Mouse (Mus musculus) R1 (cell line): ENCODE results near the gene Tbc1d17.
A peak's percentile ranks its signal among the peaks of the same experiment; 100 is the strongest.

Experiments
- DNase-seq: peaks from one replicate; pipeline ENCODE4 v3.0.0-alpha.2; 2018; ENCODE audit warnings: low read depth, low spot score

The Tbc1d17 gene

DNA sequence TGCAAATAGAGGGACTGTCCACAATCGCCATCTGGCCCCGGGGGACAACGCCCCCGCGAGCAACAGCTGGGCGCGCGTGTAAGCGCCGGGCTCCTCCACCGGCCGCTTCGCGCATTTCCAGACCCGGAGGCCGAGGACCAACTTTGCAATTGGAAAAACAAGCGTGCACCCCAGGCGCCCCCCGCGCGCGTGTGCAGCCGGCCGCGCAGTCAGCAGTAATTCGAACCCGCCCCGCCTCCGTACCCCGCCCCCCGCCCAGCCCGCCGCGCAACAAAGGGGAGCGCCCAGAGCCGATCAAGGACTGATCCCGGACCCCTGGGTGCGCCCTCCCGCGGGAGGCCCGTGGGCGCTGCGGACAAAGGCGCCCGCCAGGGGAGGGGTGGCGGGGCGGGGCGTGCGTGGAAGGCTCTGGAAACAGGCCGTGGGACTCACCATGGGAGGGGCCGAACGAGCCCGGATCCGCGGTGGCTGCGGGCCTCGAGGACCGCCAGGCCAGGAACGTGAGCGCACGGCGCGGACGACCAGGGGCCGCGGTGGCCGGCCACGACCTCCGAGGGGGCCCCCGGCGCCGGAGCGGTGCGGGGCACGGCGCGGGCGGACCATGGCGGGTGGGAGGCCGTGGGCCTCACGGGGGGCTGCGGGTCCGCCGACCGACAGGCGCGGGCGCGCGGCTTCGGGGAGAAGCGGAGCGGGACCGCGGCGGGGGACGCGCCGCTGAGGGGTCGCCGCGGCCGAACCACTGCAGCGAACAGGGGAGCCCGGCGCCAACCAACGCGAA is 20.2 kb upstream of the Tbc1d17 start:
- DNase-seq = peak; percentile 53

DNA sequence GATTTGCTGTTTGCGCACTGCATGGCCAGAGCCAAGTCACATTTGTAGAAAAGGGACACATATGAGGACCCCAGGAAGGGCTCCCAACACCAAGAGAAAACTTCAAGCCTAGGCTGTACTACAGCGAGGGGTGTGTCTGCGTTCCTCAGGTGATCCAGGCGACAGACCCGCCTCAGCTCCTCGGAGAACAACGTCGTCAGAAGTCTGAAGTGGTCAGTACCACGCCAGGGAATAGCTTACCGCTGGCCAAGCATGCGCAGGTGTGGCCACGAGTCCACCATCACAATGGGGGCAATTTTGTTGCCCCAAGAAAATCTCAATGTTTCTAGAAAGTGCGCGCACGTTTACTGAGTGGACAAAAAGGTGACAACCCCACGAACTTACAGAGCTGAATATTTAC is 19.6 kb upstream of the Tbc1d17 start:
- peak; percentile 35 for DNase-seq

DNA sequence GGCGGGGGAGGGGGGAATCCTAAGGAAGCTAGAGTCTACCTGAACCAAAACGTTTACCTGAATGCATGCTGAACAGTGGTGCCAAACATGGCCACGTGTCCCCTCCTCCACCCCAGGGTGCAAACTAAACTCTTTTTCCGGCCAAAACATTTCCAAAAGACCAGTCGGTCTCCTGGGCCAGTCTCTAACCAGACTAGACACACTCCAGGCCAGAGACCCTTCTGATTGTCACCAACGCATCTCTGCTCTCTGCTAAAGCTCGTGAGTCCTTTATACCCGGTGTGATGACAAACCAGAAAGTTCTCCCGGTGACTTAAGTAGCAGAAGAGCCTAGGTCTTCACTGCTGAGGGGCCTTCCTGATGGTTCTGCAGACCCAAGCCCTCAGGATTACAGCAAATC is 18.9 kb upstream of the Tbc1d17 start:
- DNase-seq = no peak

DNA sequence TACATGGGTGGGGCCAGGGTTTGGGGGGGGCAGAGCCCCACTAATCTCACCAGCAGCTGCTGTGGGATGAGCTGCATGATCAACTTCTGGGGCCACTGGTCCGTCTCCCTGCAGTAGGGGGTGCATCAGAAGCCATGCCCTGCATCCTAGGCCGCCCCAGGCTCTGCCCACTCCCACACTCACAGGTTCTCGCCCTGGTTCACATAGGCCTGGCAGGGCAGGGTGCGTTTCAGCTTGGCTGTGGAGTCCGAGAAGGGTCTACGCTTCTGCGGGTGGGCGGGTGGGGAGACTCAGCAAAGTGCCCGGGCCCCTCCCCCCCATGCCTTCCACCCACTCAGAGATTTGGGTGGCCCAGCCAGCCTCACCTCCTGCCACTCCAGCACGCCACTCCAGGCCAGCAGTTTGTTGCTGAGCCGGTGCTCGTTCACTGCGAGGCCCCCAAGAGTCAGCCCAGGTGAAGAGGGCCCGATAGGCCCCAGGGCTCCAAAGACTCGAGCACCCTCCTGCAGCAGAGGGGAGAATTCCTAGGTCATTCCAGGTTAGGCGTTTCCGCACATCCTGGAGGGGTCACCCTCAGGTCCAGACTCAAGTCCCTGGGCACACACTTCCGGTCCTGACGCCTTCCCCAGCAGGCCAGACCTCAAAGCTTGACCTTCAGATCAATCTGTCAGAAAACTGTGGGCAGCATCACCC is 18.3 kb upstream of the Tbc1d17 start:
- DNase-seq = no peak

DNA sequence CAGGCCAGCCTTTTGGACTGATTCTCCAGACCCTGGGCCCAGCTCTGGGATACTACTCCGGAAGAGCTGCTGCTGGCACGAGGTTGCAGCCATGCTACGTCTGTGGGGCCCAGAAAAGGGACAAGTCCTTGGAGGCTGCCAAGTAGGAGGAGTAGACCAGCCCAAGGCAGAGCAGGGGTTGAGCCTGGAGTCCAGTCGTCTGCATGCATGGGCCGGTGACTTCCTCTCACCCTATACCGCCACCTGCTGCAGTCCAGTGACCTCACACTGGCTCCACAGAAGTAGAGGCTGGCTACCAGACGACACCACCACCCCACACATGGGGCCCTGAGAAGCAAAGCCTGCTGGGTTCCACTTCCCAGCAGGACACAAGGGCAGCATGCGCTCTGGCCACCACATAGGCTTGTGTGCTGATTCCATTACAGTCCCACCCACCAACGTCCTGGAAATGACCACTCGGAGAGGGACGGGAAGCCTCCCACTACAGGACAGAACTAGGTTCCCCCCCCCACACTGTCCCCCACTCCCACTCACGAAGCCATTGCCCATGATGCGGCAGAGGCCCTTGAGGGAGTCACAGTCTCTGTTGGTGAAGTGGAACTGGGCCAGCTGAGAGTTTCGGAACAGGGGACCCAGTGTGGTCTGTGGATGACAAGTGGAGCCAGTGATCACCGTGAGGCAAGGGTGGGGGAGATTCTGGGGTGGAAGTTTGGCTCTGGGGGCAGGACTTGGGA is 17.6 kb upstream of the Tbc1d17 start:
- DNase-seq = no peak

DNA sequence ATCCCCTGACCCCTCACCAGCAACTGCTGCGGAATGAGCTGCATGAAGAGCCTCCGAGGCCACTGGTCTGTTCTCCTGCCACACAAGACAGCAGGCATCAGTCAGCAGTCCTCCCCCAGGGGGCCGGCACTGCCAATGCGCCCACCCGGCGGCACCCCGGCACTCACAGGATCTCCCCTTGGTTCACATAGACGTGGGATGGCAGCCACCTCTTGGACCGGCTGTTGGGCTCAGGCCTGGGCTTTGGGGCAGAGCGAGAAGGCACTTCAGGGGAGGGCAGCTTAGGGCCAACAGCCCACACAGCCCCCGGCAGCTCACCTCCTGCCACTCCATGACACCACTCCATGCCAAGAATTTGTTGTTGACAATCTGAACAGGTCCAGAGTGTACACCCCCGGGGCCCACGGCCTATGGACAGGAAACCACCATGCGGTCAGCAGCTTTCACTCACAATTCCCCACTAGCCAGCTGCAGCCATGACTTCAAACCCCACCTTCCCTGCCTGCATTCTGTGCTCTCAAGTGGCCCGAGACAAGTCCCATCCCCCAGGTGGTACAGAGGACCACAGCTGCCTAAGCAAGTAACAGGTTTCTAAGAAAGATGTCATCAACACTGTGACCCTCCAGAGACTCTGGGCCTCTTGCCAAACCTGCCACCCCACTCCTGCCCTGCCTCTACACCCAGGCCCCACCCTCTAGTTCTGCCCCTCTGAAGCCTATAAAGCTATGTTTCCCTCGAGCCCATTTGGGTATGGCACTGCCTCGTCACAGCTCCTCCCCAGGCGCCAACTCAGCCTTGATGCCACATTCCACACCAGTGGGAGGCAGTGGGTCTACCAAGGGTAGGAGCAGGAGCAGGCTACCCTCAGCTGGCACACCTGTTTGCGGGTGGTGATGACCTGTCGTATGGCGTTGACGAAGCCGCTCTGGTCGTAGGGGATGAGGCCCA is 16.0 kb upstream of the Tbc1d17 start:
- no peak for DNase-seq

DNA sequence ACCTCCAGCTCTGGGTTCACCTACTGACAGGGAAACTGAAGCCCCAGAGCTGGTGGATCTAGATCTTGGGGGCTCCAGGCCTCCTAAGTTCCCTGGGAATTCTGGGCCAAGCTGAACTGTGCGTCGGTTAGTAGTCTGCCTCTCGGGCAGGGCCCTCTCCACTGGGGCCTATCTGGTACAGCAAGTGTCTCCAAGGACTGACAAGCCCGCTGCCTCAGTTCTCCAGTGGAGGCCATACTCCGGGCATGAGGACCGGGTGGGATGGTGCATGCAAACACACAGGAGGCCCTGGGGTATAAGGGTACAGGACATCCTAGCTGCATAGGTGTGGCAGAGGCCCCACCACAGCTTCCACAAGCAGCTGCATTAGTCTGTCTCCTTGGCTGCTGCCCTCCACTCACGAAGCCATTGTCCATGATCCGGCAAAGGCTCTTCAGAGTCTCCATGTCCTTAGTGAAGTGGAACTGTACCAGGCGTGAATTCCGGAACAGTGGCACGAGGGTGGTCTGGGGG is 15.2 kb upstream of the Tbc1d17 start:
- no peak for DNase-seq

DNA sequence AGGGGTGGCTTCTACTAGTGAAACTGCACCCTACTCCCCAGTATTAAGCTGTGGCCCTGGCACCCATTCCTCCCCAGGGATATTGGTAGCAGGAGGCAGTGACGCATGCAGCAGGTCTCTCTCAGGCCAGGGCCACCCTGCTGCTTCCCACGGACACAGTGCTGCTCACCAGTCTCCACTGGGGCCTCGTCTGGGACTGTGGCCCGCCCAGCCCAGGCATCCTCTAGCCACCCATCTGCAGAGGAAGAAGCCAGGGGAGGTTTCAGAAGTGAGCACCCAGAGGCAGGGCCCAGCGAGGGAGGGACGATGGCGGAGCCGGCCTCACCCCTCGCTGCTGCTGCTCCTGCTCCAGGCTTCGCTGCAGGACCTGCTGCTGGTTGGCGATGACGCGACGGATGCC is 14.3 kb upstream of the Tbc1d17 start:
- no peak for DNase-seq

DNA sequence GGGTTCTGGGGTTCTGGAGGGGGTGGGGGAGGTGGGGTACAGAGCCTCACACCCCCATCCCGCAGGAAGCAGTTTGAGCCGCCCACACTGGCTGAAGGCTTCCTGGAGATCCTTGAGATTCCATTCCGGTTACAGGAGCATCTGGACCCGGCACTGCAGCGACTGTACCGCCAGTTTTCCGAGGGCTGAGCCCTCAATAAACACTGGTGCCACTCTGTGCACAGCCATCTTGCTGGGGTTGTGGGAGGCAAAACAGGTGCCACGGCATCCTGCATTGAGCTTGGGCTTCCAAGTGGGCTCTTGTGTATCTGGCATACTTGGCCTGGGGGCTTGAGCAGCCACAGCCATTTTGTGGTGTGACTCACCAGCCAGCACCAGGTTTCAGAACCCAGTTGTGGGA is 13.6 kb upstream of the Tbc1d17 start:
- no peak for DNase-seq

DNA sequence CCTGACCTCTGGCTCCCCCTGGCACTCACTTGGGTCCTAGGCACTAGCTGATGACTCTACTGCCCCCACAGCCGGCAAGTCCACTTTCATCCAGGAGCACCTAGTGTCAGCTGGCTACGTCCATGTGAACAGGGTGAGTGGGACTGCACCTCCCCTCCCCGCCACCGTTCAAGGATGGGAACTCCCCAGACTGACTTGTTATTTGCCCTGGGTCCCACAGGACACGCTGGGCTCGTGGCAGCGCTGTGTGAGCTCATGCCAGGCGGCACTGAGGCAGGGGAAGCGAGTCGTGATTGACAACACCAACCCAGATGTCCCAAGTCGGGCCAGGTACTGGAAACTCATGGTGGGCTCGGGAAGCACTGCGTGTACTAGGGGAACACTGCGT is 12.5 kb upstream of the Tbc1d17 start:
- DNase-seq = peak; percentile 38

DNA sequence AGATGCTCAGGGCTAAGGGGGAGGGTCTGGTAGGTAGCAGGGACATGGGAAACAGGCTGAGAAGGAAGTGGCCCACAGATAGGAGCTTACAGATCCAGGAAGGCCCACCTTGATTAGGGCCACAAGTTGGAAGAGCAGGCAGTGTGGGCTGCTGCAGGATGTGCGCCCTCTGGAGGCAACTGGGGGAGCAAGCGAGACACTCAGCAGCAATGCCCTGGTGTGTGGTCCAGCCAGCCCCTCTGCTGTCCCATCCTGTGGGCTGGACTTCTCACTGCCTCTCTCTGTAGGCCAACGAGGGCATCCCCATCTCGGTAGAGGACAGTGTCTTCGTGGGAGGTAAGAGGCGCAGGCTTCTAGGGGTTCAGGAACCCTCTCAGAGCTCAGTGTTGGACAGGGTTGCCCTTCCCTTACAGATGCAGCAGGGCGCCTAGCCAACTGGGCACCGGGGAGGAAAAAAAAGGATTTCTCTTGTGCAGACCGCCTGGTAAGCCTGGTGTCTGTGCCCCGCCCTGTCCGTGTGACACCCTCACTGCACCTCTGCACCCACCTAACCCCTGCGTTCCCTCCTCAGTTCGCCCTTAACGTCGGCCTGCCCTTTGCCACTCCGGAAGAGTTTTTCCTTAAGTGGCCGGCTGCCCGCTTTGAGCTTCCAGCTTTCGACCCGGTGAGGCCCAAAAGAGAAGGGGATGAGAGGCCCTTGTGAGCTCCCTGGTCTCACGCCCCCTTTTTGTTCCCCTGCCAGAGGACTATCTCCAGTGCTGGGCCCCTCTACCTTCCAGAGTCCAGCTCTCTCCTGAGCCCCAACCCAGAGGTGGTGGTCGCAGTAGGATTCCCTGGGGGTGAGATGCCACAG is 11.9 kb upstream of the Tbc1d17 start:
- DNase-seq = peak; percentile 75

DNA sequence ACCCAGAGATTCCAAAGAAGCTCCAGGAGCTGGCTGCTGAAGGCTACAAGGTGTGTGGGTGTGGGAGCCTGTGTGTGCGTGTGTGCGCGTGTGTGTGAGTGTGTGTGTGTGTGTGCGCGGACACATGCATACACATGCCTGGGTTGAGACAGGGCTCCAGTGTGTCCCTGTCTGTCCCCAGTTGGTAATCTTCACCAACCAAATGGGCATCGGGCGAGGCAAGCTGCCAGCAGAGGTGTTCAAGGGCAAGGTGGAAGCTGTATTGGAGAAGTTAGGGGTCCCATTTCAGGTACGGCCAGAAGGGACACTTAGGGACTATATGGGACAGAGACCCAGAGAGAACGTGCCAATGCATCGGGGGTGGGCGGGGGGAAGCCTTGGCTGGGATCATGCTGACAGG is 11.0 kb upstream of the Tbc1d17 start:
- DNase-seq = no peak

DNA sequence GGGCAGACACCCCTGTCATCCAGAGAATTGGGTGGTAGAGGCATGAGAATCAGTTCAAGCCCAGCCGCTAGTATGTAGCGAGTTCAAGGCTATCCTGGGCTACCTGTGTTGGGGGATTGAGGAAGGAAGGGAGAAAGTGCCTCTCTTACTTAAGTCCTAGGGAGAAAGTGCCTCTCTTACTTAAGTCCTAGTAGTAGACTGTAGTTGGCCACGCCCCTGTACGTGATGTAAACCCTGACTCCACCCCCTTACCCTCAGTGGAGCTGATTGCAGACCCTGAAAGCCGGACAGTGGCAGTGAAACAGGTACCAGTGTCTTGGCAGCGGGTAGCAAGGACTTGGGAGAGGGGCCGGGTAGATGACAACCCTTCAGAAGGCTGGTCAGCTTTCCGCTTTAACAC is 9.0 kb upstream of the Tbc1d17 start:
- peak; percentile 85 for DNase-seq

DNA sequence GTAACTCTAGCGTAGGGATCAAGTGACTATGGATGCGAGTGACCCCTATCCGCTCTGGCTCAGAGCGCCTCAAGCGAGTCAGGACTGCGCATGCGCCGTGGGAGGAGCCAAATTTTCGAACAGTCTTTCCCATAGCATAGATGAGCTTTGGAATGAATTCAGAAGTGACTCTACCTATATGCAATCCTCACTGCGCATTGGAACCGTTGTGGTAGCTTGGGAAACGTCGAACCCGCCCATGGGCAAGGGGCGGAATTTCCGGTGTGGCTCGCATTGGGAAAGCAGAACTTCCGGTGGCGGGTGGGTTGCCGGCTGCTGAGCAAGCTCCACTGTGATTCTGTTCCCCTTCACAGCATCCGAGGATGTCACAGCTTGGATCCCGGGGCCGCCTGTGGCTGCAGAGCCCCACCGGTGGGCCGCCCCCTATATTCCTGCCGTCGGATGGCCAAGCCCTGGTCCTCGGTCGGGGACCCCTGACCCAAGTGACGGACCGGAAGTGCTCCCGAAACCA is 8.2 kb upstream of the Tbc1d17 start, which contains the start of gene Pnkp:
Gene Pnkp, plus strand, starts transcription at position 98 of the 511 bp plus-strand sequence.
- DNase-seq = peak; percentile 96

DNA sequence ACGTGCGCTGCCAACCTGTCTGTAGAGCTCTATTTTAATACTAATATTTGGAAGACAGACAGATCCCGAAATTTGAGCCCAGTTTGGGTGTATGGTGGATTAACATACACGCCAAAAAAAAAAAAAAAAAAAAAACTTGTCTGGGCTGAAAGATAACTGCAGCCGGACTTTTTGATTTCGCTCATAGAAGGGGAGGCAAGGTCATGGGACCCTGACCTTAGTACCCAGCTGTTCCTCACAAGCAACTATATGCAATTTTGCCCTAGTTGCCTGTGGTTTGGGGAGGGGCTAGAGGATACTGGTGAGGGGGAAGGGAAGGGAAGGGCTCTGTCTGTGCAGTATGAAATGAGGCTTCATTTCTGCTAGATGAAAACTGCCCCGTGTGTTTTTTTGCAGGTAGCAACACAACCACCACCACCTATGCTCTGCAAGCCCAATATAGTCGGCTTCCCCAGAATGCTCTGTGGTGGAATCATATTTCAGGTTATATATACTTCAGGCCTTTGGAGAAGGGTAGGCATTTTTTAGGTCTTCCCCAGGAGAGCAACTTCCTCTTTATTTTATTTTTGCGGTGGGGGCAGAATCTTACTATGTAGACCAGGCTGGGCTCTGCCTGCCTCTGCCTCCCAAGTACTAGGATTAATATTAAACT is 7.5 kb upstream of the Tbc1d17 start:
- DNase-seq = peak; percentile 42

DNA sequence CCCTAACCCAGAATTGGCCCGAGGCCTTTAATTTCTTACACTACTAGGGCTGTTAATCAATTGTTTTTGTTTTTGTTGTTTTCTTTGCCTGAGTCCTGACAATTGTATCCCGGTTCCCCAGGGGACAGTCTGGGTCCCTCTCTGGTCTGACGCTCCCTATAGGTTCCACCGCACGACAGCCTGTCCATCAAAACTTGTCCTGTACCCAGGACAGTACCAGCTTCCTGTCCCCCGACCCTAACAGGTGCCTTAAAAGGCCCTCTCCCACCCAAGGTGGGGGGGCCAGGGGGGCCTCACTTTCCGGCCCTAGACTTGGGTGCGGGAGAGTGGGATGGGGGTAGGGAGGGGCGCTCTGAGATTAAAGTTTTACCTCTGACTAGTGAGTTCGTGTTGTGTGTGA is 6.2 kb upstream of the Tbc1d17 start:
- DNase-seq = no peak

DNA sequence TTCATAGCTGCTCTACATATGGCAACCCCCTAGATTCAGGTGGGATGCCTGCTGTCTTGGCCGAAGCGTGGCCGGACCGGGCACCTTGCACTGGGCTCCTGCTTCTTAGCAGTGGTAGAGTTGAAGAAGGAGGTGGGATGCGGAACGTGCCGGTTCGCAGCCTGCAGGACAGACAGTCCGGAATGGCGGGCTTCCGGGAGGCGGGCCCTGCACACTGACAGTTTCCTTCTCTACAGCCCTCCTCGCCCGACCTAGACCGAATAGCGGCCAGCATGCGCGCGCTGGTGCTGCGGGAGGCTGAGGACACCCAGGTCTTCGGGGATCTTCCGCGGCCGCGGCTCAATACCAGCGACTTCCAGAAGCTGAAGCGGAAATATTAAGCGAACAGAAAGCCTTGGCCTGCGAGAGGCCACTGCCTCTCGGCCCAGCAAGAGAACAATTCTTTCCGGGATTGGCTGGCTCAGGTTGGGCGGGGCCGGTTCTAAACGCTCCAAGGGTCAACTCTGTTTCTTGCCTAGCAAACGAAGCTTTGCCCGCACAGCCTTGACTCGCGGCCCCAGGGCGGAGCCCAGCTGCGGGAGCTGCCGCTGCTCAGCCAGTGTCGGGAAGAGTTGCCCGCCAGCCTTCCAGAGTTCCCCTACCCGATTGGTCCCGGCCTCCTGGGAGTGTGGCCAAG is 5.6 kb upstream of the Tbc1d17 start:
- peak; percentile 90 for DNase-seq

DNA sequence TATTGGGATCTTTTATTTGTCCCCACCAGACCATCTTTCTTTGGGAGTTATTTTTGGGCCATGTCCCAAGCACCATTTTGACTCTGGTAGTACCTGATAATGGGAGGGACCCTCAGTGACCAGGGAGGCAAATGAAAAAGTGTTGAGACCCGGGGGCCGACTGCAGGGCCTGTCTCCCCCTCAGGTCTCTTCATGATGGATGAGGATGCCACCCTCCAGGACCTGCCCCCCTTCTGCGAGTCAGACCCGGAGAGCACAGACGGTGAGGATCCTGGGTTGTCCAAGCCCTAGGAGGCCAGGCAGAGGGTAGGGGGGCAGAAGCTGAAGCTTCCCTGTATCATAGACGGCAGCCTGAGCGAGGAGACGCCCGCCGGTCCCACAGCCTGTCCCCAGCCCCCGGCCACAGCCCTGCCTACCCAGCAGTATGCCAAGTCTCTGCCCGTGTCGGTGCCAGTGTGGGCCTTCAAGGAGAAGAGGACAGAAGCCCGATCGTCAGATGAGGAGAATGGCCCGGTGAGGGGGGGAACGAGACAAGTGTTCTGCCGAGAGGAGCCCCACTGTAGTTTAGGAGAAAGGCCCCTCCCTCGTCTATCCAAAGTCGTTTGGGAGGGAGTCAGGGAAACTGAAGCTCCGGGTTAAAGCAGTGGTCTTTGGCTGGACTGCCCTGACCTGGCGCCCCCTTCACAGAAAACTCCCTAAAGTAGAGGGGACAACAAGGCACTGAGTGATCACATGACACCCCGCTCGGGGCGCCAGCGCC is 4.9 kb upstream of the Tbc1d17 start:
- no peak for DNase-seq
